Mouse (Mus musculus): Measurements from ENCODE around the gene Frs2. TPM values are rescaled to one million over a fixed set of nuclear protein-coding genes. Genes with fewer than 3 reads are reported as not detected.

Frs2 gene
- polyA plus RNA-seq, 2 experiments = 8.8 to 9.2 TPM

- Histone ChIP-seq H3K27ac (no peak overlapping the region), H3K4me1 (replicated peaks; ENCODE audit: control insufficient read depth in 2 of 2, insufficient read depth in 2 of 2, low read length in 1 of 2) (peaks cover 29 to 31% of the 10 kb centered on the region in 2 experiments), H3K4me2 (ENCODE audit: low read depth) (no peak overlapping the region), H3K27me3 (ENCODE audit: control insufficient read depth, insufficient read depth, low read length) (no peaks in the 10 kb centered on the region), H3K4me3 (ENCODE audit: insufficient read depth in 1 of 2, low read depth in 2 of 2, low read length in 2 of 2) (no peak overlapping the region), H3K9me3 (ENCODE audit: control insufficient read depth, low read length) (no peaks in the 10 kb centered on the region), H3K36me3 (replicated peaks; ENCODE audit: control insufficient read depth, insufficient read depth, low read depth) (peaks cover 12% of the 10 kb centered on the region), H3K9ac (replicated peaks) (no peak overlapping the region)
- peak; percentile 55; the same call in 1 of the 2 replicates for ATAC-seq (ENCODE audit: insufficient read depth)
- TF ChIP-seq CTCF (IDR thresholded peaks at IDR 0.05; ENCODE audit: low read depth) = no peak
- TF ChIP-seq EP300 (IDR thresholded peaks at IDR 0.05; ENCODE audit: low read depth) = peak; percentile 64
- WGBS (ENCODE audit: insufficient replicate concordance) = 59% methylated on average over 2 of the region's 2 CpGs
- DNase-seq (ENCODE audit: low read depth in 3 of 3, low spot score in 3 of 3) = no peak
These were observed 19.6 kb downstream of the Frs2 start for GRCm38 (mm10) chr10:117128693-117129092.

DNA sequence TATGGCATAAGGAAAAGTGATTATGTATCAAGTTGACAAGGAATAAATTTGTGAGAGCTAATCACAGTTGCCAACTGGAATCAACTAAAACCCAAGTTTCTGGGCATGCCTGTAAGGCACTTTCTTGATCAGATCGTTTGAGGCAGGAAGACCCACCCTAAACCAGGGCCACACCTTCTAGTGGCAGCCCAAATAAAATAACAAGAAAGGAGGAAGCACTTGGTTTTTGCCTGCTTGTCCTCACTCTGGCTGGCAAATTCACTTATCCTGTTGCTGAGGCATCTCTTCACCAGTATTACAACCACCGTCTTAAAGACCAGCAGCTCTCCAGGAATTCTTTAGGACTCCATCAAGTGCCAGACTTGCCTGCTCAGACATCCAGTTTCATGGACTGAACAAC lies 20.9 kb downstream of the Frs2 start:
- H3K4me3 ChIP-seq (ENCODE audit: insufficient read depth in 1 of 2, low read depth in 2 of 2, low read length in 2 of 2) = no peak overlapping the region
- H3K36me3 ChIP-seq (replicated peaks; ENCODE audit: control insufficient read depth, insufficient read depth, low read depth) = peaks cover 10% of the 10 kb centered on the region
- H3K9ac ChIP-seq (replicated peaks) = no peak overlapping the region
- ATAC-seq (ENCODE audit: insufficient read depth) (no peak), DNase-seq (ENCODE audit: low read depth in 3 of 3, low spot score in 3 of 3) (no peak)
- H3K9me3 ChIP-seq (ENCODE audit: control insufficient read depth, low read length) = no peaks in the 10 kb centered on the region
- no peak overlapping the region for H3K27ac ChIP-seq
- no peaks in the 10 kb centered on the region for H3K27me3 ChIP-seq (ENCODE audit: control insufficient read depth, insufficient read depth, low read length)
- peaks cover 29 to 31% of the 10 kb centered on the region in 2 experiments for H3K4me1 ChIP-seq (replicated peaks; ENCODE audit: control insufficient read depth in 2 of 2, insufficient read depth in 2 of 2, low read length in 1 of 2)
- 28% methylated on average over 2 of the region's 2 CpGs for WGBS (ENCODE audit: insufficient replicate concordance)
- H3K4me2 ChIP-seq (ENCODE audit: low read depth) = no peak overlapping the region
- no peak for TF ChIP-seq CTCF (IDR thresholded peaks at IDR 0.05; ENCODE audit: low read depth)
- TF ChIP-seq EP300 (IDR thresholded peaks at IDR 0.05; ENCODE audit: low read depth) = no peak

DNA sequence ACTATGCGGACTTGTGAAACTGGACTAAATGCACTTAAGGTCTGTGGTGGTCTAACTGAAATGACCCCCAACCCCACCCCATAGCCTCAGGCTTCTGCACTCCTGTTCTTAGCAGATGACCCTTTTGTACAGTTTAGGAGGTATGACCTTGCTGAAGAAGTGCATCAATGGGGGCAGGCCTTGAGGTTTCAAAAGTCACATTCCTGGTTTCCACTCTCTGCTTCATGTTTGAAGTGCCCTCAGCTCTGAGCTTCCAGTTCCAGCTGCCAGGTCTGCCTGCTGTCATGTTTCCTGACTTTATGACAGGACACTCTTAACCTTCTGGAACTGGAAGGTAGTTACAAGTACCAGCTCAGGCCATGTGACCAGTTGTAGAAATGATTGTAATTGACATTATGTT lies 21.6 kb downstream of the Frs2 start:
- ATAC-seq (ENCODE audit: insufficient read depth) (no peak), DNase-seq (ENCODE audit: low read depth in 3 of 3, low spot score in 3 of 3) (no peak)
- Histone ChIP-seq H3K9ac (replicated peaks) (no peak overlapping the region), H3K27me3 (ENCODE audit: control insufficient read depth, insufficient read depth, low read length) (no peaks in the 10 kb centered on the region), H3K9me3 (ENCODE audit: control insufficient read depth, low read length) (no peaks in the 10 kb centered on the region), H3K4me1 (replicated peaks; ENCODE audit: control insufficient read depth in 2 of 2, insufficient read depth in 2 of 2, low read length in 1 of 2) (peaks cover 29 to 32% of the 10 kb centered on the region in 2 experiments), H3K4me3 (ENCODE audit: insufficient read depth in 1 of 2, low read depth in 2 of 2, low read length in 2 of 2) (no peak overlapping the region), H3K36me3 (replicated peaks; ENCODE audit: control insufficient read depth, insufficient read depth, low read depth) (peaks cover 3% of the 10 kb centered on the region), H3K4me2 (ENCODE audit: low read depth) (no peak overlapping the region), H3K27ac (no peak overlapping the region)
- TF ChIP-seq EP300 (IDR thresholded peaks at IDR 0.05; ENCODE audit: low read depth) = no peak
- no peak for TF ChIP-seq CTCF (IDR thresholded peaks at IDR 0.05; ENCODE audit: low read depth)
- WGBS (ENCODE audit: insufficient replicate concordance) = 91% methylated on average over 1 of the region's 1 CpGs

GRCm38 (mm10) chr10:117126233-117126632 lies 22.1 kb downstream of the Frs2 start:
- peaks cover 29 to 35% of the 10 kb centered on the region in 2 experiments for H3K4me1 ChIP-seq (replicated peaks; ENCODE audit: control insufficient read depth in 2 of 2, insufficient read depth in 2 of 2, low read length in 1 of 2)
- no peak for TF ChIP-seq CTCF (IDR thresholded peaks at IDR 0.05; ENCODE audit: low read depth)
- no peak for TF ChIP-seq EP300 (IDR thresholded peaks at IDR 0.05; ENCODE audit: low read depth)
- H3K27me3 ChIP-seq (ENCODE audit: control insufficient read depth, insufficient read depth, low read length) = no peaks in the 10 kb centered on the region
- H3K4me3 ChIP-seq (ENCODE audit: insufficient read depth in 1 of 2, low read depth in 2 of 2, low read length in 2 of 2) = no peak overlapping the region
- 71% methylated on average over 4 of the region's 4 CpGs for WGBS (ENCODE audit: insufficient replicate concordance)
- no peak overlapping the region for H3K9ac ChIP-seq (replicated peaks)
- ATAC-seq (ENCODE audit: insufficient read depth) = no peak
- no peak for DNase-seq (ENCODE audit: low read depth in 3 of 3, low spot score in 3 of 3)
- H3K27ac ChIP-seq = no peak overlapping the region
- H3K36me3 ChIP-seq (replicated peaks; ENCODE audit: control insufficient read depth, insufficient read depth, low read depth) = peaks cover 2% of the 10 kb centered on the region
- no peak overlapping the region for H3K4me2 ChIP-seq (ENCODE audit: low read depth)
- H3K9me3 ChIP-seq (ENCODE audit: control insufficient read depth, low read length) = no peaks in the 10 kb centered on the region

DNA sequence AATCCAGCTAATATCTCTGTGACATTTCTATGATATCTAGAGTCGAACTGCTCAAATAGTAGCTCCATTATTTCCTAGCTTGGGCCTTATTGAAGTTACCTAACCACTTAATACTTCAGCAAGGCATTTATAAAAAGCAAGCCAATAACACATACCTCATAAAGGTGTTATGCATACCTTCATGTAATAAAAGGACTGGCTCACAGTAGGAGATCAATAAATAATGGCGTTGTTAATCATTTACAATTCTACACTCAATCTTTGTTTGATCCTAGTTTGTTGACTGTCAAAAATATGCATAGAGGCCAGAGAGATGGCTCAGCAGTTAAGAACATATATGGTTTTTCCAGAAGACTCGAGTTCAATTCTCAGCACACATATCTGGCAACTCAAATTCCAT lies 26.9 kb downstream of the Frs2 start:
- no peaks in the 10 kb centered on the region for H3K27me3 ChIP-seq (ENCODE audit: control insufficient read depth, insufficient read depth, low read length)
- WGBS (ENCODE audit: insufficient replicate concordance) = 86% methylated on average over 3 of the region's 3 CpGs
- H3K4me2 ChIP-seq (ENCODE audit: low read depth) = no peak overlapping the region
- no peak overlapping the region for H3K4me3 ChIP-seq (ENCODE audit: insufficient read depth in 1 of 2, low read depth in 2 of 2, low read length in 2 of 2)
- peaks cover 3% of the 10 kb centered on the region; the same call in 1 of the 2 replicates for H3K36me3 ChIP-seq (replicated peaks; ENCODE audit: control insufficient read depth, insufficient read depth, low read depth)
- DNase-seq (ENCODE audit: low read depth in 3 of 3, low spot score in 3 of 3) = no peak
- H3K9me3 ChIP-seq (ENCODE audit: control insufficient read depth, low read length) = no peaks in the 10 kb centered on the region
- TF ChIP-seq CTCF (IDR thresholded peaks at IDR 0.05; ENCODE audit: low read depth) = no peak
- TF ChIP-seq EP300 (IDR thresholded peaks at IDR 0.05; ENCODE audit: low read depth) = no peak
- no peak overlapping the region; the same call in 1 of the 2 replicates for H3K9ac ChIP-seq (replicated peaks)
- peaks cover 27 to 38% of the 10 kb centered on the region in 2 experiments for H3K4me1 ChIP-seq (replicated peaks; ENCODE audit: control insufficient read depth in 2 of 2, insufficient read depth in 2 of 2, low read length in 1 of 2)
- no peak overlapping the region for H3K27ac ChIP-seq
- no peak for ATAC-seq (ENCODE audit: insufficient read depth)
